Mouse (Mus musculus): ENCODE data around the gene Mybpc3. TPM values are rescaled to one million over a fixed set of nuclear protein-coding genes. Genes with fewer than 3 reads are reported as not detected.
"Not testable (repeated sequence)": the region's sequence is repeated elsewhere in the genome, so short reads cannot be mapped to it uniquely, and the experiment has no call there.

The Mybpc3 gene
- total RNA-seq, 1 experiment from 2014 or later = 1.3 TPM

DNA sequence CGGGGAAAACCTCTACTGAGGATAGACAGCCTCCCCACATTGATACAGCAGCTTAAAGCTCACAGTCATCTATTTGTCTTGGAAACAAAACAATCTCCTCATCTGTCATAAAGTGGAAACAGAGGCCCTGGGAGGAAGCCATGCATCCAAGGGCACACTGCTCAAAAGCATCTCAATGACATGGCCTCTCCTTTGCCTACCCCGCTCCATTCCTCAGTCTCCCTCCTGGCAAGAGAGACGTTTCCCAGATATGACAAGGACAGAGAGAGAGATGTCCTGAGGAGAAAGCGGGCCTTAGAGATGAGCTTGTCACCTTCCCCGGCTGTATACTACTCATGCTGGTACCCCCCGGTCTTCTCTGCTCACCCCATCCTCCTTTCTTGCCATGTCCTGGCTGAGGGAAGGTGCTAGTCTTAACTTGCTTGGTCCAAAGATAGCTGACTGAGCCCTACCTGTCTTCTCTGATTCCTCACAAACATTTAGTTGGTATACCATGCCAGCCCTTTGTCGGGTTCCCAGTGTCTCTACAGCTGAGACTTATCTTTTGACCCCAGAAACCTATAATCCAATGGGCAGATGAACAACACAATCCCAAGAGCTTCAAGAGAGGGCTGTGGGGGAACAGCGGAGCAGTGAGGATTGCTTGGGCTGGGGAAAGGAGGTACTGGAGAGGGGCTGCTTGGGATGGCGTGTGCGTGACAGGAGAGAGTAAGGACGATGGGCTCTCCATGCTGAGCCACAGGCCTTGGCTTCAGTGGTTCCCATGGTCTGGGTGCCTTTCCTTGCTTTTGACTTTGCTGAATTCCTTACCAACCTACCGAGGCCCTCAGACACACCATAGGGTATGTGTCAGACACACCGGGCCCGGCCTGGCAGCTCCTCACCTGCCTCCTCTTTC is 32.2 kb upstream of the Mybpc3 start:
- no peak for ATAC-seq (ENCODE audit: extremely low read depth, insufficient number of reproducible peaks, low FRiP score, poor library complexity, severe bottlenecking)

DNA sequence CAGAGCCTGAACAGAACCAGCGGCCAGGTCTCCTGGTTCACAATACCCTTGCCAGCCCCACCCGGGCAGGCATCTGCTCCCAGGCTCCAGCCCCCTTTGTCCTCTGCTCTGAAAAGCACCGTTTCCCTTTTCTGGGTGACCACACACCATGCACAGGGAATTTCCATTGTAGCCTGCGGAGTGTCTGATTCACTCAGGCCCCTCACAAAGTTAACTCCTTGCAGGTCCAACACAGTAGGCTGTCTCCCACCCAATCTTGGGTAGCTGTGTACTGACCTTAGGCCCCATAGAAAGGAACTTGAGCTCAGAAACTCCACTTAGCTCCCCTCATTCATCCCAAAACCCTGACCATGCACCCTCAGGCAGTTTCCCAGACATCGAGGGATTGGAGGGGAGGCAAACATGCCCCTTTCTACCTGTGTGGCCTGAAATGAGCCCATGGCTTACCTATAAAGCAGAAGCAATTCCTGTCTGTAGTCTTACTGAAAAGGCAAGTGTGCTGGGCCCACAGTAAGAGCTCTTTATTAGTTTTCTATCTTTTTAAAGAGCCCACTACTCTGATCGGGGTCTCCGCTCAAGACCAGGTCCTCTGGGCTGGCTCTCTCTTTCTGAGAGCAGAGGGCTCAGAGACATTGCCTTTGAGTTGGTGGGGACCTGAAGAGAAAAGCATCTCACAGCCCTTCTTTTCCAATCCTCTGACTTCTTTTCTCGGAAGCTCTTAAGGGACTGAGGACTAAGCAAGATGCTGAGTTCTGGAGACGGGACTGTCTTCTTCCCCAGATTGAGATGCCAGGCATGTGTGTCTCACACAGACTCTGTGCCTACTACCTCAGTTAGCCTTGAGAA is 31.3 kb upstream of the Mybpc3 start:
- no peak for ATAC-seq (ENCODE audit: extremely low read depth, insufficient number of reproducible peaks, low FRiP score, poor library complexity, severe bottlenecking)

DNA sequence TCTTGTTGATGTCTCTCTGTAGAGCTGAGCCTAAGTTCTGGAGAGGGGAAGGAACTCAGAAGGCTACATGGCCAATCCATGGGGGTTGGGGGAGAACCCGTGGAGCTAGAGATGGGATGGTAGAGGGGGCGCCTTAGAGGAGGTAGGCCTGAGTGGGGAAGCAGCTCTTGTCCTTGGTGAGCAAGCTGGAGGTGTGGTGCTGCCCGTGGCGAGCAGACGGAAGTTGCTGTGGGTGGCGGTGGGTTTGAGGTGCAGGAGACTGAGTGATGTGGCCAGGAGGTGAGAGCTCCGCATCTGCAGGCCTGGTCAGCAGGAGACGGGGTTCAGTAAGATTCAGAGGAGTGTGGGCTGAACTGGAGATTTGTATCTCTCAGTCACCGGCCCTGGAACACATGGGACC is 30.5 kb upstream of the Mybpc3 start:
- ATAC-seq (ENCODE audit: extremely low read depth, insufficient number of reproducible peaks, low FRiP score, poor library complexity, severe bottlenecking) = no peak

DNA sequence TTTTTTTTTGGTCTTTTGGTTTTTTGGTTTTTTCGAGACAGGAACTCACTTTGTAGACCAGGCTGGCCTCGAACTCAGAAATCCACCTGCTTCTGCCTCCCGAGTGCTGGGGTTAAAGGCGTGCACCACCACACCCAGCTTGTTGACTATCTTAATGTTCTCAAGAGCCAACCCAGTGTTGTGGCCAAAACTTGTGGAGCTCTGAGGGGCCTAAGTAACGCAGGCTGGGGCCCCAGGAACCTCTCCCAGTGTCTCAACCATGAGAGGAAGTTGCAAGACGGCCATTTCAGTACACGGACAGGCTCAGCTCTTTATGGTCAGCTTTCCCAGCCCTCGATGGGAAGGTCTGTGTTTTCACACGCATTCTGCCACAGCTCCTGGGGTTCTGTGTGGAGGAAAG is 29.0 kb upstream of the Mybpc3 start:
- no peak for ATAC-seq (ENCODE audit: extremely low read depth, insufficient number of reproducible peaks, low FRiP score, poor library complexity, severe bottlenecking)

DNA sequence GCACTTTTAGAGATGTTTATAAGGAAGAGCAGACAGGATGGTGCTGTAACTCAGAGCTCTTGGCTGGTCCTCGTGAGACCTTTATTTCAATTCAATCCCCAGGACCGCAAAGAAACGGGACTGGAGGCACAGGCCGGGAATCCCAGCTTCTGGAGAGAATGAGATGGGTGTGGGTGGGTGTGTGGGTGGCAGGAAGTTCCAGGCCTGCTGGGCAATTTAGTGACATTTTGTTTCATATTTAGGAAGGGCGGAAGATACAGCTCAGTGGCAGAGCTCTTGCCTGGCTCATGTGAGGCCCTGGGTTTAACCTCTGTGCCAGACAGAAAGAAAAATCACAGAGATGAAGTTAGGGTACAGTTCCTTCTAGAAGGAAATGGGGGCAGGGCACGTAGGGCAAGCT is 27.7 kb upstream of the Mybpc3 start:
- ATAC-seq (ENCODE audit: extremely low read depth, insufficient number of reproducible peaks, low FRiP score, poor library complexity, severe bottlenecking) = no peak

DNA sequence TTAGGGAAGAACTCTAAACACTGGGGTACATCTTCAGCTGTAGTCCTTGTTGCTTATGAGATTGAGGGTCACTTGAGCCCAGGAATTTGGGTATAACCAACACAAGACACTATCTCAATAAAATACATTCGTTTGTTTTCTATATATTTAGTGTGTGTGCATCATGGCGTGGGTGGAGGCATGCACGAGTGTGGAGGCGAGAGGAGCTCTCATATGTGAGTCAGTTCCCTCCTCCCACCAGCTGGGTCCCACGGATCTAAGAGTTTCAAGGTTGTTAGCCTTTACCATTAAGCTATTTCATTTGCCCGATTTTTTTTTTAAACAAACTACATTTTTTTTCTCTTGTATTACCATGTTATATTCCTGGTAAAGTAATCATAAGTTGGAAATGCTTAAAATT is 27.1 kb upstream of the Mybpc3 start:
- no peak for ATAC-seq (ENCODE audit: extremely low read depth, insufficient number of reproducible peaks, low FRiP score, poor library complexity, severe bottlenecking)

DNA sequence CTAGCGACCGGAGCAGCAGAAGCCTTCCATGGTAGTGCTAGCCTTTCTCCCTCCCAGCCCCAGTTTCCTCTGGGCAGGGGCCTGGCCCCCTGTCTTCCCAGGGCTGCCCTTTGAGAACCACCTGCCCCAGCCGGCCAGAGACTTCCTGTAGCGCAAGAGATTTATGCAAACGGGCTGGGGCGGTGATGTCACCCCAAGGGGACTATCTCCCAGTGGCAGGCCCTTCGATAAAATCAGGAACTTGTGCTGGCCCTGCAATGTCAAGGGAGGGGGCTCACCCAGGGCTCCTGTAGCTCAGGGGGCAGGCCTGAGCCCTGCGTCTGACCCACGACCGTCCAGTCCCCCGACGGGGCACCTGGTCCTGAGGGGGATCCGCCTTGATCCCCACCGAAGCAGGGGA is 21.4 kb upstream of the Mybpc3 start:
- peak; percentile 81 for ATAC-seq (ENCODE audit: extremely low read depth, insufficient number of reproducible peaks, low FRiP score, poor library complexity, severe bottlenecking)

DNA sequence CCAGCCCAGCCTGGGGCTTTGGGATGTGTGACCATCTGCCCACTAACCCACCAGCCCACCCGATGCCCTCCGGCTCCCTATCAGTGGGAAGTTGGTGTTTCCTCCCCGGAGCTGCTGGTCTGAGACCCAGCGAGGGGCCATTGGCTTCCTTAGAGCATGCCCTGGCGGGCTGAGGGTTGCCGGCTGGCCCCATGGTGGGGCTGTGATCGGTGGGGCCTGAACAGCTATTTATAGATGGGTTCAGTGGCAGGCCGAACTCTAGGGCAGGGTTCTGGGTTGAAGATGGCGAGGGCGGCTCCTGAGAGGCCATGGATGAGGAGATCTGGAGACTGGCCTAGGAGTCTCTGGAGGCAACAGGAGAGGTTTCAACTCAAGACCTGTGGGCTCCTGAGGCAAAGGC is 20.9 kb upstream of the Mybpc3 start:
- ATAC-seq (ENCODE audit: extremely low read depth, insufficient number of reproducible peaks, low FRiP score, poor library complexity, severe bottlenecking) = no peak

DNA sequence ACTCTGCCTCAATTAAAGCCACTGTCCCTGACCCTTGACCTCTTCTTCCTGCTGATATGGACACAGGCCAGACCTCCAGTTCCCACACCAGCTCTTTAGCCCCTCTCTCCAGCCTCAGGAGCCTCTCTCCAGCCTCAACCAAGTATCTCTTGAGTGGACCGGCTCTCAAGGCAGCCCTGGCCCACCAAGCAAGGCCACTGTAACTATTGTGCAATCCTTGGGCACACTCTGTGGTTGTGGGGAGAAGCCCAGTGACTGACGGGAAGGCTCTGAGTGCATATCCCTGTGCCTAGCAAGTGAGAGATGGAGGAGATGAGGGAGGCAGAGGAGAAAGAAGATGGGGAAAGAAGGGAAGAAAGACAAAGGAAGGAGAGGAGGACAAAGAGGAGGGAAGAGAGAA is 19.8 kb upstream of the Mybpc3 start:
- no peak for ATAC-seq (ENCODE audit: extremely low read depth, insufficient number of reproducible peaks, low FRiP score, poor library complexity, severe bottlenecking)

DNA sequence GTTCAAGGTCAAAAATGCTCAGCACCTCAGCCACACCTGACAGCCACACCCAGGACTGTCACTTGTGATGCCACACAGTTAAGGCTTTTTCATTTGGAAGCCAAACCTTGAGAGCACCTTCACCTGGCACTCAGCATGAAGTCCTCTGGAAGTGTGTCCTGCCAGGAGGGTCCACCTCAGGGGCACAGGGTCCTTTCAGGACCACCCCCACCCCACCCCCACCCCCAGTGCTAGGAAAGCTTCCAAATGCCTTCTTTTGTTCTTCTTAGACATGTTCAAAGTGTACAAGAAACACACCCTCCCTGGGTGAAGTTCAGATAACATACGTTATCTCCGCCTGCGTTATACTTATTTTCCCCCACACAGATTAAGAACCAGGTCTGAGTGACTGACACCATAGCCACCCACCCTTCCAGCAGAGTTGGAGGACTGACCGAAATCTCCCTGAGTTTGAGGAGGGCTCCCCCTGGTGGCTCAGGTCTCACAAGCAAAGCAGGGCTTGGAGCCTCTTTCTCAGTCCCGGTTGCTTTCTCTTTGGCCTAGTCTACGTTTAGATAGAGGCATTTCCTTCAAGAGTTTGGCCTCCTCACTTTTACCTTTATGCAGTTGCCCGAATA is 16.7 kb upstream of the Mybpc3 start:
- peak; percentile 63 for ATAC-seq (ENCODE audit: extremely low read depth, insufficient number of reproducible peaks, low FRiP score, poor library complexity, severe bottlenecking)

DNA sequence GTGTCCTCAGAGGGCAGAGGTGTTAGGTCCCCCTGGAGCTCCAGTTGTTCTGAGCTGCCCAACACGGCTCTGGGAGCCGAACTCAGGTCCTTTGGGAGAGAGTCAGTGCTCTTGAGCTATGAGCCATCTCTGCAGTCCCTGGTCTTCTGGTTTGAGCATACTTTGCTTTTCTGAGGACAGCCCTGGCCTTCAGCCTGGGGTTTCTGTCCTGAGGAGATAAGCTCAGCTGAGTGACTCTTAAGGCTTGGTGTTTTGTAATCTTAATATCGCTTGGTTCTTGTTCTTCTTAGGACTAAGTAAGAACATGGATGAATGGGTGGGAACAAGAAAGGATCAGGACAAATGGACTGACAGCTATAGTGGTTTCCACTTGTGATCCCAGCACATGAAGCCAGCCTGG is 9.8 kb upstream of the Mybpc3 start:
- no peak for ATAC-seq (ENCODE audit: extremely low read depth, insufficient number of reproducible peaks, low FRiP score, poor library complexity, severe bottlenecking)

DNA sequence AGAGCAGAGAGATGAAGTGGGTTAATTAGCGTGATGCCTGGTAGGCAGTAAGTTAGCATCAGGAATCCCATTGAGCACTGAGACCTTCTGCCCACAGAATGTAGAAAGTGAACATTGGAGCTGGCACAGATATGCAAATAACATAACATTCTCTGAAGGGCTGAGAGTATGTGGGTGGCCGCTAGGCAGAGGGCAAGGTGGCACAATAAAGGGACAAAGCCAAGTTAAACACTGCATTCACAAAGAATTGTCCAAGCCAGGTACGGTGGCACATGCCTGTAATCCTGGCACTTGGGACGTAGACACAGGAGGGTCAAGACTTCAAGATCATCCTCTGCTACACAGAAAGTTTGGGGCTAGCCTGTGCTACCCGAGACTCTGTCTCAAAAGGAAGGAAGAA is 8.7 kb upstream of the Mybpc3 start:
- no peak for ATAC-seq (ENCODE audit: extremely low read depth, insufficient number of reproducible peaks, low FRiP score, poor library complexity, severe bottlenecking)

DNA sequence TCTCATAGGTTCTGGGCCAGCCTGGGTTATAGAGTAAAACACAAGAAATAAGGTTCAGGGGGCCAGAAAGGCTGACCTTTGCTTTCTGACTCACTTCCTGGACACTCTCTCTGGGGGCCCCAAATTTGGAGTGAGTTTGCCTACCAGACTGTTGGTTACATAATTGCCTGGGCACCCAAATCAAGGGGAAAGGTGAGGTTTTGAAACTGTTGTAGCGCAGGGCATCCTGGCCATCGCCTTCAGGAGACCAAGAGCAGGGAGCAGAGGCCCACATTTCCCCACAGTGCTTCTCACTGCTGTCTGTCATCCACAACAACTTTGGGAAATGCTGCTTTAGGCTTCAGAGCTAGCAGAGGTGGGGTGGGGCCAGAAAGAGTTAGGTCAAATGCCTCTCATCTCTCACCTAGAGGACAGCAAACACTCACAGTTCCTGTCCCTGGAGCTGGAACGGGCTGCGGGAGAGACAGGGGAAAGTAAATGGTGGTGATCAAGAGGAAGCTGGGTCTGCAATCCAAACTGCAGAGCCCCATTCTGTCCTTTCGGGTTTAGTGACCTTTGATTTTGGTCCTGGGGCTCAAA is 8.0 kb upstream of the Mybpc3 start:
- ATAC-seq (ENCODE audit: extremely low read depth, insufficient number of reproducible peaks, low FRiP score, poor library complexity, severe bottlenecking) = no peak

DNA sequence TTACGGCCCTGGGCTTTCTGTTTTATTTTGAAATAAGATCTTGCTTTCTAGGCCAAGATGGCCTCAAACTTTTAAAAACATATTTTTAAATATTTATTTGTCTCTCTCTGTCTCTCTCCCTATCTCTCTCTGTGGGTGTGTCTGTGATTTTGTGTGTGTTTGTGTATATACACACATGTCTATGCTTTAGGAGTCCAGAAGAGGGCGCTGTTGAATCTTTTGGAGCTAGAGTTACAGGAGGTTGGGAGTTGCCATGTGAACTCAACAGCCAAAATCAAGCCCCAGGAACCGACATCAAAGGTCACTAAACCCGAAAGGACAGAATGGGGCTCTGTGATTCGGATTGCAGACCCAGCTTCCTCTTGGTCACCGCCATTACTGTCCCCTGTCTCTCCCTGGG is 7.5 kb upstream of the Mybpc3 start:
- no peak for ATAC-seq (ENCODE audit: extremely low read depth, insufficient number of reproducible peaks, low FRiP score, poor library complexity, severe bottlenecking)

DNA sequence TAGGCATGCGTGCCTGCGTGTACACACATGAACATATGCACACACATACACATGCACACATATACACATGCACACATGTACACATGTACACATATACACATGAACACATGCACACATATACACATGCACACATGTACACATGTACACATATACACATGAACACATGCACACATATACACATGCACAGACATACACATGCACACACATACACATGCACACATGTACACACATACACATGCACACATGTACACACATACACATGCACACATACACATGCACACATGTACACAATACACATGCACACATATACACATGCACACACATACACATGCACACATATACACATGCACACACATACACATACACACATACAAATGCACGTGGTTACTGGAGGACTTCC is 6.1 kb upstream of the Mybpc3 start:
- not testable (repeated sequence) for ATAC-seq (ENCODE audit: extremely low read depth, insufficient number of reproducible peaks, low FRiP score, poor library complexity, severe bottlenecking)

DNA sequence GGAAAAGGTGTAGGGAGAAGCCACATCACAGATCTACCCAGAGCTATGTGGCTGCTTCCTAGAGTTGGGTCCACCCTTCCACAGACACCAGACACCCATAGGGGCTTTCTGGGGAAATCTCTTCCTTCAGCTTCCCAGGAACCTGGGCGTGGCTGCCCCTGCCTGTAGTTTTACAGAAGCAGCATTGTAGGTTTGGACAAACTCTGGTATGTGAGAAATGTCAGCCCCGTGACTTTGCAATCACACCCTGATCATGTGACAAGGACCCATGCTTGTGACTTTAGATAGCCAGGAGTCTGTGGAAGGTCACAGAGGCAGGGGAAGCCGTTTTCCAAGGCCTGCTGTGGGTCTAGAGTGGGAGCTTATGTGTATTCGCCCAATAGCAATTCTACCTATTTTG is 5.5 kb upstream of the Mybpc3 start:
- ATAC-seq (ENCODE audit: extremely low read depth, insufficient number of reproducible peaks, low FRiP score, poor library complexity, severe bottlenecking) = no peak

DNA sequence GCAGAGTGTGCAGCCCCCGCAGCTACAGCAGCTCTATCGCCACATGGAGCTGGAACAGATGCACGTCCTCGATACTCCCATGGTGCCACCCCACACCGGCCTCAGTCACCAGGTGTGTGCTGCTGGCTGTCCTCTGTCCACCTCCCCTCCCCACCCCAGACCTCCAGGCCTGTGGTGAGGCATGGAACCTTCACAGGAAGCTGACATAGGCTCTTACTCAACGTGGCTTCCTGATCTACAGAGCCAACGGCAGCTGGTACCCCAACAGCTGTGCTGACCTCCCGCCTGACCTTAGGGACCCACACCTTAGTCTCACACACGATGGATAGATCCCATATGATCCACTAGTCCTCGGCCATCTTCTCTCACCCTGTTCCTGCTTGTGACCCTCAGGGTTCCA is 4.6 kb upstream of the Mybpc3 start:
- ATAC-seq (ENCODE audit: extremely low read depth, insufficient number of reproducible peaks, low FRiP score, poor library complexity, severe bottlenecking) = peak; percentile 14; the same call in 1 of the 2 replicates

DNA sequence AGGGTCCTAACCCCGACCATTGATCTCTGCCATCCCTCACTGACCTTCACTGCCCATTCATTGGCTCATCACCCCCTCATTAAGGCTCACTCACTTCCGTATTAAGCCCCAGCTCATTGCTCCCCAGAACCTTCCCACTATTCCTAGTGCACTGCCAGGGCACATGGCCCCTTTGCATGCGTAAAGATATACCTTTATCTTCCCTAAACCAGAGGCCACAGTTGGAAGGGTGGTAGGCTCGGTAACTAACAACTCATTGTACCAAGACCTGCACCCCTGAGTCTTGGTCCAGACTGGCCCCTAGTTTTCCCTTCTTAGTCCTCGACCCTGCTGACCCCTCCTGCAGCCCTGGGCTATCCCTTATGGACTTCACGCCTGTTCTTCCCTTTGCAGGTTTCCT is 4.1 kb upstream of the Mybpc3 start:
- no peak for ATAC-seq (ENCODE audit: extremely low read depth, insufficient number of reproducible peaks, low FRiP score, poor library complexity, severe bottlenecking)

DNA sequence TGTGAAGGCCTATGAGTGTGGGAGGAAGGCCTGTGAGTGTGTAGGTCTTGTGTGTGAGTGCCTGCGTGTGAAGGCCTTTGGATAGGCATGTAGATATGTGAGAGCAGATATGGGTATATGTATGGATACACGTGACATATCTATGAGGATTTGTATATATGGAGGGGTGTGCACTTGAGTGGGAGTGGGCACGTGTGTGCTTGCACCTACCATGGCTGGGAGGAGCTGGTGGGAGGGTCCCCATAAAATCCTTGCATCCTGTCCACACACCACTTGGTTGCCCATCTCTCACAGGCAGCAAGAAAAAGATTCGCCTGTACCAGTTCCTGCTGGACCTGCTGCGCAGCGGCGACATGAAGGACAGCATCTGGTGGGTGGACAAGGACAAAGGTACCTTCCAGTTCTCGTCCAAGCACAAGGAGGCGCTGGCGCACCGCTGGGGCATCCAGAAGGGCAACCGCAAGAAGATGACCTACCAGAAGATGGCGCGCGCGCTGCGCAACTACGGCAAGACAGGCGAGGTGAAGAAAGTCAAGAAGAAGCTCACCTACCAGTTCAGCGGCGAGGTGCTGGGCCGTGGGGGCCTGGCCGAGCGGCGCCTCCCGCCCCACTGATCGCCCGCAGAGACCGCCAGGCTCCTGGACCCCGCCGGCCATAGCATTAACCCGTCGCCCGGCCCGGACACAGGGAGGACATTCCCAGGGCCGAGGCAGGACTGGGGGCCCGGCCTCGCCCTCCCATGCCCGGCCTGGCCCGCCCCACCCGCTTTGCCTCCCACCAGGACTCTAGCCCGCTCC is 3.0 kb upstream of the Mybpc3 start:
- ATAC-seq (ENCODE audit: extremely low read depth, insufficient number of reproducible peaks, low FRiP score, poor library complexity, severe bottlenecking) = no peak
